Mouse (Mus musculus): ENCODE results near the gene Ces1a.

DNA sequence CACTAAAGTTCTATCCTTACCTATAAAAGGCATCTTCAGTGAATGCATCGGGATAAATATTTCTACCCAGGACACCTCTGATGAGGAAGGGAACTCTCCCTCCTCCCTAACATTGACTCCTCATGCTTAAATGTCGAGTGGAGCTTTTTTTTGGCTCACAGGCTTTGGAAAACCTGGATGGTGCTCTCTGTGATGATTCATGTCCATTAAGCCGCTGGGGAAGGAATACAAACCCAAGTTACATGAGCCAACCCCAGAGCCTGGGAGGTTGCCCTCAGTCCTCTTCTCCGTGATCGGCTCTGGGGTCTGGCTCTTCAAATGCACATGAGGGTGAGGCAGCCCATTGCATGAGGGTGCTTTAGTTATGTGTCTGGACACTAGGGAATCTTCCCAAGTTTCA, 71.3 kb downstream of the Ces1a start:
- no peak for TF ChIP-seq POLR2A (IDR thresholded peaks at IDR 0.05; ENCODE audit: insufficient read depth, low read depth, low read length)
- no peak for TF ChIP-seq CTCF (IDR thresholded peaks at IDR 0.05)
- TF ChIP-seq EP300 (IDR thresholded peaks at IDR 0.05; ENCODE audit: insufficient read depth, low read depth, low read length): no peak
